Mouse (Mus musculus) kidney, adult 10 weeks (tissue): ENCODE data around the gene Olfr564. TPM values are rescaled to one million over a fixed set of nuclear protein-coding genes. Genes with fewer than 3 reads are reported as not detected.

Source experiments
- polyA plus RNA-seq: library from polyadenylated mRNA; stranded (reverse); fragments of 350-450 nt; fragmentation: Illumina TruSeq; extraction: RNeasy Lipid Tissue Mini Kit (QIAGEN cat#74804); gene quantifications from one replicate; pipeline ENCODE4 v1.2.3, GENCODE M21; 2014; ENCODE audit warnings: low read depth, low replicate concordance

Gene Olfr564
- polyA plus RNA-seq, result not detected

GRCm38 (mm10) chr7:102803180-102803579 is at the start of gene Olfr564:
TSS of gene Olfr564 (plus strand) at chr7:102803480.

GRCm38 (mm10) chr7:102759266-102759665 is 44.0 kb upstream of the Olfr564 start, which contains the start of the genes Olfr560 and Olfr78:
TSS of gene Olfr560 (minus strand) at chr7:102759366.
TSS of gene Olfr78 (minus strand) at chr7:102759471.

GRCm38 (mm10) chr7:102770921-102771320 is 32.4 kb upstream of the Olfr564 start, which contains the start of gene Olfr561:
TSS of gene Olfr561 (plus strand) at chr7:102771221.

Other genes starting within 250 kb of the Olfr564 start
- gene Trim21, start 238.0 kb upstream of the Olfr564 start, polyA plus RNA-seq, result 8.2 TPM
- gene Olfr550, start 232.0 kb upstream of the Olfr564 start, polyA plus RNA-seq, result not detected
- not detected for gene Olfr551, start 211.6 kb upstream of the Olfr564 start, polyA plus RNA-seq
- not detected for gene Olfr552, start 205.7 kb upstream of the Olfr564 start, polyA plus RNA-seq
- gene Olfr553, start 185.3 kb upstream of the Olfr564 start, polyA plus RNA-seq, result not detected
- not detected for gene Olfr554, start 165.0 kb upstream of the Olfr564 start, polyA plus RNA-seq
- not detected for gene Olfr555, start 144.7 kb upstream of the Olfr564 start, polyA plus RNA-seq
- gene Olfr556, start 138.6 kb upstream of the Olfr564 start, polyA plus RNA-seq, result not detected
- gene Trim68, start 116.2 kb upstream of the Olfr564 start, polyA plus RNA-seq, result 5.0 TPM
- not detected for gene Olfr557, start 107.6 kb upstream of the Olfr564 start, polyA plus RNA-seq
- gene Olfr558, start 101.3 kb upstream of the Olfr564 start, polyA plus RNA-seq, result 5.7 TPM
- gene Olfr33, start 84.4 kb upstream of the Olfr564 start, polyA plus RNA-seq, result not detected
- not detected for gene Olfr559, start 76.0 kb upstream of the Olfr564 start, polyA plus RNA-seq
- not detected for gene Olfr560, start 44.1 kb upstream of the Olfr564 start, polyA plus RNA-seq
- 0.97 TPM for gene Olfr78, start 44.0 kb upstream of the Olfr564 start, polyA plus RNA-seq
- not detected for gene Olfr561, start 32.3 kb upstream of the Olfr564 start, polyA plus RNA-seq
- not detected for gene Olfr566, start 55.3 kb downstream of the Olfr564 start, polyA plus RNA-seq
- gene Olfr568, start 73.6 kb downstream of the Olfr564 start, polyA plus RNA-seq, result not detected
- not detected for gene Olfr569, start 87.4 kb downstream of the Olfr564 start, polyA plus RNA-seq
- gene Olfr570, start 91.1 kb downstream of the Olfr564 start, polyA plus RNA-seq, result not detected
- not detected for gene Olfr571, start 114.1 kb downstream of the Olfr564 start, polyA plus RNA-seq
- gene Olfr572, start 120.9 kb downstream of the Olfr564 start, polyA plus RNA-seq, result not detected
- gene Olfr573-ps1, start 139.1 kb downstream of the Olfr564 start, polyA plus RNA-seq, result not detected
- not detected for gene Olfr574, start 145.0 kb downstream of the Olfr564 start, polyA plus RNA-seq
- not detected for gene Olfr575, start 155.3 kb downstream of the Olfr564 start, polyA plus RNA-seq
- not detected for gene Olfr576, start 159.2 kb downstream of the Olfr564 start, polyA plus RNA-seq
- gene Olfr577, start 172.5 kb downstream of the Olfr564 start, polyA plus RNA-seq, result not detected
- not detected for gene Olfr578, start 185.8 kb downstream of the Olfr564 start, polyA plus RNA-seq
- not detected for gene Olfr582, start 234.5 kb downstream of the Olfr564 start, polyA plus RNA-seq
- gene Olfr583, start 247.8 kb downstream of the Olfr564 start, polyA plus RNA-seq, result not detected